Mouse (Mus musculus): ENCODE measurements at regions not wholly inside any gene's neighbourhood (a gene's known extent, or its start where the extent isn't known, plus 50 kb on each side); places are given as distances from the start of the nearest gene placed in this dataset.

- no peaks in the 10 kb centered on the region for H3K4me1 ChIP-seq (replicated peaks; ENCODE audit: control insufficient read depth, insufficient read depth, low read length)
- 82% methylated on average over 1 of the region's 1 CpGs for WGBS
- DNase-seq (ENCODE audit: low spot score) (no peak), ATAC-seq (replicated peaks; ENCODE audit: low FRiP score) (no peak)
- no peak overlapping the region for H3K27ac ChIP-seq (ENCODE audit: low read depth, low read length)
- H3K4me2 ChIP-seq (ENCODE audit: low read depth, low read length, severe bottlenecking): no peak overlapping the region
- H3K27me3 ChIP-seq (ENCODE audit: control insufficient read depth, insufficient read depth, low read length): no peaks in the 10 kb centered on the region
- H3K9me3 ChIP-seq (ENCODE audit: control insufficient read depth, low read length): no peaks in the 10 kb centered on the region
- no peak overlapping the region for H3K4me3 ChIP-seq (ENCODE audit: low read depth, low read length)
- no peaks in the 10 kb centered on the region for H3K36me3 ChIP-seq (ENCODE audit: control insufficient read depth, insufficient read depth, low read length)
- H3K9ac ChIP-seq (ENCODE audit: low read length): no peak overlapping the region
Measured at GRCm38 (mm10) chr12:26045321-26045720, 369.7 kb downstream of the Rnf144a start.

- no peak for DNase-seq (ENCODE audit: low spot score)
Measured at GRCm38 (mm10) chr12:26012951-26013350, 402.1 kb downstream of the Rnf144a start.

GRCm38 (mm10) chr12:25994063-25994462 lies 421.0 kb downstream of the Rnf144a start:
- 80% methylated on average over 4 of the region's 4 CpGs for WGBS
- H3K27ac ChIP-seq (ENCODE audit: low read depth, low read length): no peak overlapping the region

More at GRCm38 (mm10) chr12:26012951-26013350, 402.1 kb downstream of the Rnf144a start:
- H3K9me3 ChIP-seq (ENCODE audit: control insufficient read depth, low read length): no peaks in the 10 kb centered on the region
- no peaks in the 10 kb centered on the region for H3K4me1 ChIP-seq (replicated peaks; ENCODE audit: control insufficient read depth, insufficient read depth, low read length)
- no peaks in the 10 kb centered on the region for H3K36me3 ChIP-seq (ENCODE audit: control insufficient read depth, insufficient read depth, low read length)
- H3K27ac ChIP-seq (ENCODE audit: low read depth, low read length): no peak overlapping the region
- 86% methylated on average over 5 of the region's 5 CpGs for WGBS
- H3K4me3 ChIP-seq (ENCODE audit: low read depth, low read length): no peak overlapping the region
- no peak for ATAC-seq (replicated peaks; ENCODE audit: low FRiP score)
- no peak overlapping the region for H3K4me2 ChIP-seq (ENCODE audit: low read depth, low read length, severe bottlenecking)
- H3K27me3 ChIP-seq (ENCODE audit: control insufficient read depth, insufficient read depth, low read length): no peaks in the 10 kb centered on the region
- H3K9ac ChIP-seq (ENCODE audit: low read length): no peak overlapping the region

GRCm38 (mm10) chr12:25991801-25992525 lies 423.1 kb downstream of the Rnf144a start:
- no peak overlapping the region for H3K4me2 ChIP-seq (ENCODE audit: low read depth, low read length, severe bottlenecking)
- DNase-seq (ENCODE audit: low spot score): no peak

More at GRCm38 (mm10) chr12:25994063-25994462, 421.0 kb downstream of the Rnf144a start:
- Histone ChIP-seq H3K9me3 (ENCODE audit: control insufficient read depth, low read length) (no peaks in the 10 kb centered on the region), H3K4me1 (replicated peaks; ENCODE audit: control insufficient read depth, insufficient read depth, low read length) (no peaks in the 10 kb centered on the region), H3K9ac (ENCODE audit: low read length) (no peak overlapping the region), H3K4me3 (ENCODE audit: low read depth, low read length) (no peak overlapping the region), H3K27me3 (ENCODE audit: control insufficient read depth, insufficient read depth, low read length) (no peaks in the 10 kb centered on the region), H3K36me3 (ENCODE audit: control insufficient read depth, insufficient read depth, low read length) (no peaks in the 10 kb centered on the region), H3K4me2 (ENCODE audit: low read depth, low read length, severe bottlenecking) (no peak overlapping the region)
- ATAC-seq (replicated peaks; ENCODE audit: low FRiP score): no peak
- DNase-seq (ENCODE audit: low spot score): no peak

GRCm38 (mm10) chr12:25982545-25982944 lies 432.5 kb downstream of the Rnf144a start:
- WGBS: 94% methylated on average over 4 of the region's 4 CpGs
- DNase-seq (ENCODE audit: low spot score) (no peak), ATAC-seq (replicated peaks; ENCODE audit: low FRiP score) (no peak)
- no peaks in the 10 kb centered on the region for H3K4me1 ChIP-seq (replicated peaks; ENCODE audit: control insufficient read depth, insufficient read depth, low read length)
- no peaks in the 10 kb centered on the region for H3K36me3 ChIP-seq (ENCODE audit: control insufficient read depth, insufficient read depth, low read length)
- no peak overlapping the region for H3K4me3 ChIP-seq (ENCODE audit: low read depth, low read length)
- no peaks in the 10 kb centered on the region for H3K27me3 ChIP-seq (ENCODE audit: control insufficient read depth, insufficient read depth, low read length)
- no peaks in the 10 kb centered on the region for H3K9me3 ChIP-seq (ENCODE audit: control insufficient read depth, low read length)
- H3K27ac ChIP-seq (ENCODE audit: low read depth, low read length): no peak overlapping the region
- H3K4me2 ChIP-seq (ENCODE audit: low read depth, low read length, severe bottlenecking): no peak overlapping the region
- H3K9ac ChIP-seq (ENCODE audit: low read length): no peak overlapping the region

More at GRCm38 (mm10) chr12:25991801-25992525, 423.1 kb downstream of the Rnf144a start:
- Histone ChIP-seq H3K36me3 (ENCODE audit: control insufficient read depth, insufficient read depth, low read length) (no peaks in the 10 kb centered on the region), H3K9ac (ENCODE audit: low read length) (no peak overlapping the region), H3K27ac (ENCODE audit: low read depth, low read length) (no peak overlapping the region), H3K4me3 (ENCODE audit: low read depth, low read length) (no peak overlapping the region), H3K4me1 (replicated peaks; ENCODE audit: control insufficient read depth, insufficient read depth, low read length) (no peaks in the 10 kb centered on the region), H3K27me3 (ENCODE audit: control insufficient read depth, insufficient read depth, low read length) (no peaks in the 10 kb centered on the region), H3K9me3 (ENCODE audit: control insufficient read depth, low read length) (no peaks in the 10 kb centered on the region; the same call in 1 of the 2 replicates)
- ATAC-seq (replicated peaks; ENCODE audit: low FRiP score): no peak
- 89% methylated on average over 6 of the region's 6 CpGs for WGBS

GRCm38 (mm10) chr12:25978335-25978734 lies 436.7 kb downstream of the Rnf144a start:
- no peaks in the 10 kb centered on the region for H3K4me1 ChIP-seq (replicated peaks; ENCODE audit: control insufficient read depth, insufficient read depth, low read length)
- H3K27me3 ChIP-seq (ENCODE audit: control insufficient read depth, insufficient read depth, low read length): no peaks in the 10 kb centered on the region
- no peaks in the 10 kb centered on the region for H3K36me3 ChIP-seq (ENCODE audit: control insufficient read depth, insufficient read depth, low read length)
- H3K4me2 ChIP-seq (ENCODE audit: low read depth, low read length, severe bottlenecking): no peak overlapping the region
- WGBS: 90% methylated on average over 5 of the region's 5 CpGs
- ATAC-seq (replicated peaks; ENCODE audit: low FRiP score): no peak
- DNase-seq (ENCODE audit: low spot score): no peak
- no peak overlapping the region for H3K27ac ChIP-seq (ENCODE audit: low read depth, low read length)
- H3K9me3 ChIP-seq (ENCODE audit: control insufficient read depth, low read length): no peaks in the 10 kb centered on the region
- H3K9ac ChIP-seq (ENCODE audit: low read length): no peak overlapping the region
- no peak overlapping the region for H3K4me3 ChIP-seq (ENCODE audit: low read depth, low read length)

GRCm38 (mm10) chr12:25958584-25958983 lies 456.5 kb downstream of the Rnf144a start:
- Histone ChIP-seq H3K4me3 (ENCODE audit: low read depth, low read length) (no peak overlapping the region), H3K27me3 (ENCODE audit: control insufficient read depth, insufficient read depth, low read length) (no peaks in the 10 kb centered on the region), H3K4me1 (replicated peaks; ENCODE audit: control insufficient read depth, insufficient read depth, low read length) (no peaks in the 10 kb centered on the region), H3K9ac (ENCODE audit: low read length) (no peak overlapping the region), H3K4me2 (ENCODE audit: low read depth, low read length, severe bottlenecking) (no peak overlapping the region), H3K36me3 (ENCODE audit: control insufficient read depth, insufficient read depth, low read length) (no peaks in the 10 kb centered on the region), H3K9me3 (ENCODE audit: control insufficient read depth, low read length) (no peaks in the 10 kb centered on the region), H3K27ac (ENCODE audit: low read depth, low read length) (no peak overlapping the region)
- no peak for DNase-seq (ENCODE audit: low spot score)
- no peak for ATAC-seq (replicated peaks; ENCODE audit: low FRiP score)
- 92% methylated on average over 4 of the region's 4 CpGs for WGBS

GRCm38 (mm10) chr12:25957547-25957946 lies 457.5 kb downstream of the Rnf144a start:
- H3K4me3 ChIP-seq (ENCODE audit: low read depth, low read length): no peak overlapping the region
- no peak for DNase-seq (ENCODE audit: low spot score)
- H3K36me3 ChIP-seq (ENCODE audit: control insufficient read depth, insufficient read depth, low read length): no peaks in the 10 kb centered on the region
- 96% methylated on average over 1 of the region's 1 CpGs for WGBS
- no peak overlapping the region for H3K4me2 ChIP-seq (ENCODE audit: low read depth, low read length, severe bottlenecking)
- ATAC-seq (replicated peaks; ENCODE audit: low FRiP score): no peak
- no peak overlapping the region for H3K9ac ChIP-seq (ENCODE audit: low read length)
- no peak overlapping the region for H3K27ac ChIP-seq (ENCODE audit: low read depth, low read length)
- H3K27me3 ChIP-seq (ENCODE audit: control insufficient read depth, insufficient read depth, low read length): no peaks in the 10 kb centered on the region
- H3K4me1 ChIP-seq (replicated peaks; ENCODE audit: control insufficient read depth, insufficient read depth, low read length): no peaks in the 10 kb centered on the region
- no peaks in the 10 kb centered on the region for H3K9me3 ChIP-seq (ENCODE audit: control insufficient read depth, low read length)

- no peaks in the 10 kb centered on the region for H3K9me3 ChIP-seq (ENCODE audit: control insufficient read depth, low read length)
- no peak overlapping the region for H3K9ac ChIP-seq (ENCODE audit: low read length)
- H3K36me3 ChIP-seq (ENCODE audit: control insufficient read depth, insufficient read depth, low read length): no peaks in the 10 kb centered on the region
- no peaks in the 10 kb centered on the region for H3K4me1 ChIP-seq (replicated peaks; ENCODE audit: control insufficient read depth, insufficient read depth, low read length)
- no peaks in the 10 kb centered on the region for H3K27me3 ChIP-seq (ENCODE audit: control insufficient read depth, insufficient read depth, low read length)
- ATAC-seq (replicated peaks; ENCODE audit: low FRiP score) (no peak), DNase-seq (ENCODE audit: low spot score) (no peak)
- no peak overlapping the region for H3K27ac ChIP-seq (ENCODE audit: low read depth, low read length)
- no peak overlapping the region for H3K4me3 ChIP-seq (ENCODE audit: low read depth, low read length)
- 90% methylated on average over 7 of the region's 7 CpGs for WGBS
- H3K4me2 ChIP-seq (ENCODE audit: low read depth, low read length, severe bottlenecking): no peak overlapping the region
Measured at GRCm38 (mm10) chr12:25947107-25947506, 467.9 kb downstream of the Rnf144a start.
